Mouse (Mus musculus) thymus, adult 18-20 months (tissue): ENCODE data around the gene Krt9.

Experiments used
- DNase-seq, 2 experiments: peaks; one replicate each; pipeline ENCODE4 v3.0.0; 2022; ENCODE audit warnings: mixed read lengths in 2 of 2

Krt9 gene

DNA sequence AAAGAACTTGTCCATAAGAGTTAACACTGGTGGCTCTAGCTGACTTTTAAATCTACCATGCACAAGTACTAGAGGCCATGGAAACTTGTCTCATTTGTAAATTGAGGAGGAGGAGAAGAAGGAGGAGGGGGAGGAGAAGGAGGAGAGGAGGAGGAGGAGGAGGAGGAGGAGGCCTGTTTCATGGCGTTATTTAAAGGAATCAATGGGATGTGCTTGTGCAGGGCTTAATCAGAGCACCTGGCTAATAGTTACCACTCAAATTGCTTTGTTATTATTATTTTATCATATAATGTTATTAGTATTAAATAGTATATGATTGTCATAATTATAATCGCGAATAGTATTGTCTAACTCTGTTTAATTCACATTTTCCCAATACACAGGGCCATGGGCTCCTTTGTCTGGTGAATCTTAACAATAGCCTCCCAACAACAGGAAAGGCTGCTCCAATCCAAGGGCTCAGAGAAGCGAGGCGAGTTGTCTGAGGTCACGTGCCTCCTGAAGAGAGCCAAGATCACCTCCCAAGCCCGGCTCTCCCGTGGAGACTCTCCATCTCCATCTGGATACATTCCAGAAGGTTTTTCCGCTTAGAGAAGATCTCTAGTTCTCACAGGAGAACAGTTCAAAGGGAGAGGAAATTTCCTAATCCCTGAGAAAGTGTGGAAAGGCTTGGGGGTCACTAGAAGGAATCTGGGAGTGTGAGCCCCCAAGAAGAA, 44.3 kb downstream of the Krt9 start, which contains the start of gene Krt19:
Gene Krt19, minus strand, starts transcription at position 51 of the 716 bp plus-strand sequence.
- DNase-seq = no peak

DNA sequence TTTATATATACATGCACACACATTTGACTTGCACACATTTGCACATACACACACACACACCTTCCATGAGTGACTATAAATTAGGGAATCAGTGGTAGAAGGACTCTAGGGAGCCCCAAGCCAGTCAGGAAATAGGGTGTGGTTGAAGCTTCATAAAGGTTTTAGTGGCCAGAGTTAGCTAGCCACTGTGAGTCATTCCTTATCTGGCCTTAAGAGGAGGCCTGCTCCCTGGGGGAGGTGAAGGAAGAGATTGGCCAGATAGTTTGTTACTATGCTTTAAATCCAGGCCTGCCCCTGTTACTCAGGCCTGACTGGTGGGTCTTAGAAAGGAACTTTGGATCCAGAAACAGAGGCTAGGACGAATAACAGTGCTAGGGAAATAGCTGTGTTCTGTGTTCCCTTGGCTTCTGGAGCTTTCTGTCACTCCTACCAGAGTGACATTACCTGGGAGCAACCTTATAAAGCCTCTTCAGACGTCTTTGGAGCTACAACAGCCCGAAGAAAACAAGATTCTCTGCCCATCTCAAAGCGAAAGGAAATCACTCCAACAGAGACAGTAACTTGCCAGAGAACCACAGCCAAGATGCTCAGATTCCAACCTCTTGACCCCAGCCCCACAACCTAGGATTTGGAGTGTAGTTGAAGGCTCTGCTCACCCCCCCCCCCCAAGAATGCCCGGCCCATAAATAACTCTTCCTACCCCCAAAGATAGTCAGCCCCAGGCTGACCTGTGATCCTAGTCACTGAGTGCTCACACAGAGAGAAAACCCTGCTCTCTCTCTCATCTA, 45.3 kb downstream of the Krt9 start:
- DNase-seq = no peak

DNA sequence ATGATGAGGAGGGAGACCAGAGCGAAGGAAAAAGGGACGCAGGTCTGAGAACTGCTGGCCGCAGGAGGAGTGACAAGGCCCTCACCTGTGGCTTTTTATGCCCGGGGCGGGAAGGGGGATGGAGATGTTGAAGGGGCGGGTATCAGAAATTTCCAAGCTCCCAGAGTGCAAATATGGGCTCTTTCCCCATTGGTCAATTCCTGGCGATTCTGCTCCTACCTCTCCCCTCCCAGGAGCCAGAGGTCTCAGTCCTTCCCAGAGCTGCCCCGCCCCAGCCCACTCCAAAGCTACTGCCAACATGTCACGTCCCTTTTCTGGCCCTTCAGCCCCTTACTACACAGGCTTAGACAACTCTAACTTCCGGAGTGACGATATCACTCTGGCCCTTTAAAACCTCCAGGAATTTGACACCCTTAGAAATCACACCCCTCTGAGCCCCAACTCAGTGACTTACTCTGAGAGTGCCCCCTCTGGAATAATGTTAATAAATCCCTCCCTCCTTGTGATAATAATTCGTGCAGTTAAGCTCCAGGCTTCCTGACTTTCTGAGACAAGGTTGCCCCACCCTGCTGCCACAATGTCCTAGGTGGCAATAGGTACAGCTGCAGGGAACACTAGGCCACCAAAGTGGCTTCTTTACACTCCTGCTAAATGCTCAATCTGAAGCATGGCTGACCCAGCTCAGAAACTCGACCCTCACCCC, 47.0 kb downstream of the Krt9 start:
- DNase-seq = no peak

DNA sequence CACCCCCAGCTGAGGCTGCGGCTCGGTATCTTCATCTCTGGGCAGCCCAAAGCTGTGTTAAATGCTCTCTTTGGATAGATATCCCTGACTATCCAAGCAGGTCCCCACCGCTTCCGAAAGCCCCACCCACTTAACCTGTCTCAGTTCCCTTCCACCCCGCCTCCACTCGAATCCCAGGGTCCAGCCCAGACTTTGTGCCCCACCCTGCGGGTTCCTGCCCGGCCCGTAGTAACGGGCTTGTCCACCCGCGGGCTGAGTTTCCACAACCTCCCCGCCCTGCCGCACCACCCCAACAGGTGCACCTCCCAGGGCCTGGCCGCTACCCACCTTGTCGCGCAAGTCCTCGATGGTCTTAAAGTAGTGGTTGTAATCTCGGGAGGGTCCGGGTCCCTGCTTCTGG, 47.9 kb downstream of the Krt9 start:
- no peak for DNase-seq

DNA sequence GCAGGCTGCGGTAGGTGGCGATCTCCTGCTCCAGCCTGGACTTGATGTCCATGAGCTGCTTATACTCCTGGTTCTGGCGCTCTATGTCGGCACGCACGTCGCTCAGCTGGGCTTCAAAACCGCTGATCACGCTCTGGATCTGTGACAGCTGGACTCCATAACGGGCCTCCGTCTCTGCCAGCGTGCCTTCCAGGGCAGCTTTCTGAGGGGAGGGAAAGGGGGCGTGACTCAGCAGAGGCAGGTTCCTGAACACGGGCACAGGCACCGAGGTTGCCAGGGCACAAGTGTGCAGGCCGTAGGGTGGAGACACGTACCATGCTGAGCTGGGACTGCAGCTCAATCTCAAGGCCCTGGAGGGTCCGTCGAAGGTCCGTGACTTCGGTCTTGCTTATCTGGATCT, 52.1 kb downstream of the Krt9 start:
- no peak for DNase-seq

DNA sequence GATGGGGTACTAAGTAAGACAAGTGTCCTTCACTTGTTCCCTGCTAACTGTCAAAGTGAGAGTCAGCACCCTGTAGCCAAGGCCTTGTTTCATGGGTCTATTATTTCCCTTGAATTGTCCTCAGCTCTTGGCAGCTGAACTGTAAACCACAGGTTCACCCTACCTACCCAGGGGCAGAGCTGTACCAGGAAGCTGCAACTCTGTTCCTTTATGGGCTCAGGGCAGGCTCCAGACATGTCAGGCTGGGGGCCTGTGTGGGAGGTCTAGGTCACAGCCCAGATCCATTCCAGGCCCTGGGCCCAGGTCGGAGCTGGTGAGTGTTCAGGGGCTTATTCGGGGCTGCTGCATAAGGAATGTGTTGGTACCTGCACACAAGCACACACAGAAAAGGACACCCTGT, 53.7 kb downstream of the Krt9 start:
- no peak for DNase-seq

DNA sequence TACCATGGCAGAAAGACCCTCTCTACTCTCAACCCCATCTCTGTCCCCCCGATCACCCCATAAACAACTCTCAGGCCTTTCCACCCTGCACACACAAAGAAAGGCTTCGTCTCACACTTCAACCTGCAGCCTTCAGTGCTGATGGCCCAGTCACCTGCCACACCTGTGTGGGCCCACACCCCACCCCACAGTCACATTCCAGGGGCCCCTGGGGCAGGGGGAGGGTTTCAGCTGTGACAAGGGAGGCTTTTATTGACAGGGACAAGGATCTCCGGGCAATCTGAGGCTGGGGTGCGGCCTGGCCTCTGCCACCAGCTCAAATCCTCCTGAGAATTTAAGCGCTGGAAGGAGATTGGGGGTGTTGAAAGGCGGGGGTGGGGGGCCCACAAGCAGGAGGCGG, 54.2 kb downstream of the Krt9 start:
- no peak for DNase-seq

DNA sequence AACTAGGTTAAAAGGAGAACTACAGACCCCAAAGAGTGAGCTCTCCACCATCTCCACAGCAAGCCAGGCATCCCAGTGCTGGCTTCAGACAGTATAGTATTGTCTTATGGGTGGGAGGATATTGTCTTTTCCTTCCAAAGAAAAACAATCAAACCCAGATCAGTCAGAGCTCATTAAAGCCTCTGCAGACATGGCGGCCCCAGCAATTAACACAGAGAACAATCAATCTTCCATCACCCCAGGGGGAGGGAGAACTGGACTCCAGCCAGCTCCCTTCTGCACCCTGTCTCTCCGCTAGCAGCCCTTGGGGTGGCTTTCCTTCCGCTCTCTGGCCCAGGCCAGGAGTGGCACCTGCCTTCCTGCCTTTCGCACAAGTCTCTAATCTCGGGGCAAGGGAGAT, 55.4 kb downstream of the Krt9 start:
- DNase-seq = no peak
